19 mouse cellular contexts compared by ENCODE assay signal in the genomic region with DNA sequence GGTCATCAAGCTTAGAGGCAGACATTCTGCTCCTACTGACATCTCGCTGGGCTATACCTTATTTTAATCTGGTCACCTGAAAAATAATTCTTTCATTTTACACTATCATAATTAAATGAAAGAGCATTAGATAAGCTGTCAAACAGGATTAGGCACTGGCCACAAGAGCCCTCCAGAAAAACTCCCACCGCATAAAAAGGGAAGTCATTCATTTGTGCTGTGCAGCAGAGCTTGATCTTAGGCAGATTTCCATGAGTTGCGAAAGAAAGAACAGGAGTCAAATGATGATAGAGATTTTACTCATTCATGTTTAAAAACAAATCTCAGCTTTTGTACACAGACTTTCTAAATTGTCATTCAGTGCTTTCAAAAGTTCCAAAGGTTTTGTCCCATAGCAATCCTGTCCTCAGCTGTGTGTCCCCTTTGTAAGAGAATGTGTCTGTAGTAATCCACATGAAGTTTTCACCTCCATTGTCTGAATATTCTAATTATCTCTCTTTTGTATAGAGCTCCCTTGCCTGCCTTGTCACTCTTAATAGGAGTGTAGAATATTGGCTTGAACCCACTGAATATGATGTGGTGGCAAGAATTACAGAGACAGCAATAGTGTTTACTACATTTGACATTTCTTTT.
DNase-seq lines count a peak whose midpoint lies in the region; ATAC-seq and TF ChIP-seq lines count a peak whose summit lies in the region.
"Had no signal": no experiment of that assay in that cellular context is flagged by ENCODE, and none has a peak within 500 bp of the region (broad histone marks: within the 10 kb centered on the region; RNA-seq: fewer than 3 reads in every experiment).

No protein-coding gene starts in this region.

- H3K36me3 ChIP-seq in lung, embryonic 14.5 days (ENCODE audit: insufficient read depth): no peaks in the 10 kb centered on the region
- H3K36me3 ChIP-seq: heart, embryonic 12.5 days; hindbrain, embryonic 10.5 days; intestine, embryonic 15.5 days had no signal

- DNase-seq in lung, embryonic 14.5 days: peak; percentile 18
- DNase-seq in lung, adult 18-20 months: no peak
- peak; percentile 73 for DNase-seq in 416B (ENCODE audit: low read depth)
- no peak for DNase-seq in gastrocnemius, adult 18-20 months (ENCODE audit: low spot score)
- no peak for DNase-seq in left cerebral cortex, postnatal 25 days (ENCODE audit: low spot score in 2 of 2)
- DNase-seq: adrenal gland, adult 8-10 months; cerebellum, adult 11-12 months; cerebellum, adult 9-11 months; cerebellum, postnatal 36 days; forebrain, postnatal 0 days; gastrocnemius, postnatal 36 days; heart, adult 2 months had no signal

- 72% methylated on average over 3 of the region's 3 CpGs for WGBS in lung, embryonic 14.5 days

- H3K9ac ChIP-seq in lung, embryonic 14.5 days: no peak overlapping the region
- H3K9ac ChIP-seq: forebrain, embryonic 13.5 days; forebrain, postnatal 0 days; heart, embryonic 12.5 days; hindbrain, embryonic 14.5 days; intestine, embryonic 15.5 days had no signal

- no peak overlapping the region for H3K27ac ChIP-seq in lung, embryonic 14.5 days (ENCODE audit: low read depth)
- H3K27ac ChIP-seq in bone marrow macrophage, adult 2 months (ENCODE audit: insufficient read depth, low read depth, low read length): peak overlapping the region; percentile 21; the same call in 1 of the 2 replicates
- H3K27ac ChIP-seq: forebrain, embryonic 13.5 days; heart, adult 2 months; hindbrain, embryonic 10.5 days; hindbrain, embryonic 14.5 days; intestine, embryonic 15.5 days had no signal

- TF ChIP-seq CTCF in lung, embryonic 14.5 days (IDR thresholded peaks at IDR 0.05; ENCODE audit: low read depth): no peak
- no peak for TF ChIP-seq CTCF in bone marrow macrophage, adult 2 months (IDR thresholded peaks at IDR 0.05; ENCODE audit: low read depth, low read length)

- no peaks in the 10 kb centered on the region for H3K4me1 ChIP-seq in lung, embryonic 14.5 days (ENCODE audit: insufficient read depth)
- peaks cover 7% of the 10 kb centered on the region for H3K4me1 ChIP-seq in bone marrow macrophage, adult 2 months (ENCODE audit: control insufficient read depth, insufficient read depth, low read length)
- H3K4me1 ChIP-seq: forebrain, embryonic 13.5 days; intestine, embryonic 15.5 days had no signal

- H3K27me3 ChIP-seq in lung, embryonic 14.5 days (ENCODE audit: insufficient read depth, low read length): no peaks in the 10 kb centered on the region
- H3K27me3 ChIP-seq: forebrain, embryonic 13.5 days; heart, embryonic 12.5 days; intestine, embryonic 15.5 days had no signal

- no peak for ATAC-seq in lung, embryonic 14.5 days (ENCODE audit: insufficient read depth)
- ATAC-seq in megakaryocyte progenitor cell, adult 5-6 weeks (replicated peaks; ENCODE audit: poor library complexity): peak; percentile 75
- ATAC-seq: forebrain, embryonic 13.5 days; forebrain, postnatal 0 days; intestine, embryonic 15.5 days had no signal

- H3K9me3 ChIP-seq in lung, embryonic 14.5 days (ENCODE audit: low read depth, low read length): no peaks in the 10 kb centered on the region
- H3K9me3 ChIP-seq: forebrain, embryonic 13.5 days; heart, embryonic 12.5 days; hindbrain, embryonic 10.5 days; intestine, embryonic 15.5 days had no signal

- no peak overlapping the region for H3K4me2 ChIP-seq in lung, embryonic 14.5 days
- H3K4me2 ChIP-seq: forebrain, embryonic 13.5 days; heart, embryonic 12.5 days; hindbrain, embryonic 14.5 days; intestine, embryonic 15.5 days had no signal

- TF ChIP-seq POLR2A in bone marrow macrophage, adult 2 months (IDR thresholded peaks at IDR 0.05; ENCODE audit: borderline replicate concordance, low read depth, low read length): no peak

- intact Hi-C loops in left cerebral cortex, postnatal 25 days (cut with DNase I): no loop called here

- H3K4me3 ChIP-seq in lung, embryonic 14.5 days (ENCODE audit: low read depth, low read length): no peak overlapping the region
- H3K4me3 ChIP-seq in bone marrow macrophage, adult 2 months (ENCODE audit: insufficient read depth, low read length): no peak overlapping the region
- H3K4me3 ChIP-seq: forebrain, embryonic 13.5 days; heart, adult 2 months; heart, embryonic 12.5 days; hindbrain, embryonic 10.5 days; intestine, embryonic 15.5 days had no signal

Comparison
In these comparisons a context has a peak if more than half of its experiments do, and no peak if none do; other contexts are left out.
1. DNase-seq: peak in lung, embryonic 14.5 days (single experiment) and 416B (single experiment); none in lung, adult 18-20 months (0 of 2), gastrocnemius, adult 18-20 months (single experiment) and left cerebral cortex, postnatal 25 days (0 of 2).